Mouse (Mus musculus) frontal cortex, adult 2 months (tissue): ENCODE measurements at regions not wholly inside any gene's neighbourhood (a gene's known extent, or its start where the extent isn't known, plus 50 kb on each side); places are given as distances from the start of the nearest gene placed in this dataset.
"Not testable (repeated sequence)": the region's sequence is repeated elsewhere in the genome, so short reads cannot be mapped to it uniquely, and the experiment has no call there.

Source experiments
- DNase-seq, 2 experiments: peaks; one replicate each; pipeline ENCODE4 v3.0.0; 2022; ENCODE audit warnings: low spot score in 1 of 2; ENCODE audit errors: extremely low spot score in 1 of 2

GRCm38 (mm10) chr16:9011691-9012090, 181.8 kb downstream of the 1810013L24Rik start:
- DNase-seq, result no peak

- no peak for DNase-seq
Measured at GRCm38 (mm10) chr16:9016040-9016761, 186.3 kb downstream of the 1810013L24Rik start.

- DNase-seq, result no peak
Measured at GRCm38 (mm10) chr16:9016762-9017086, 186.8 kb downstream of the 1810013L24Rik start.

- DNase-seq, result peak; percentile 36 to 71
Measured at GRCm38 (mm10) chr16:9030717-9031116, 200.8 kb downstream of the 1810013L24Rik start.

GRCm38 (mm10) chr16:9043271-9043670, 213.4 kb downstream of the 1810013L24Rik start:
- DNase-seq, result no peak

GRCm38 (mm10) chr16:9046864-9047263, 217.0 kb downstream of the 1810013L24Rik start:
- no peak for DNase-seq

- no peak for DNase-seq
Measured at GRCm38 (mm10) chr16:9054415-9054814, 224.5 kb downstream of the 1810013L24Rik start.

GRCm38 (mm10) chr16:9056430-9056829, 226.5 kb downstream of the 1810013L24Rik start:
- peak; percentile 14 to 48 for DNase-seq

GRCm38 (mm10) chr16:9071526-9071925, 241.6 kb downstream of the 1810013L24Rik start:
- DNase-seq, result no peak

- not testable (repeated sequence) for DNase-seq
Measured at GRCm38 (mm10) chr16:9071956-9072355, 242.1 kb downstream of the 1810013L24Rik start.

- DNase-seq, result peak in 1 of 2 experiments; percentile 23
Measured at GRCm38 (mm10) chr16:9074295-9074694, 244.4 kb downstream of the 1810013L24Rik start.

GRCm38 (mm10) chr16:9077451-9077850, 247.6 kb downstream of the 1810013L24Rik start:
- DNase-seq, result no peak

- no peak for DNase-seq
Measured at GRCm38 (mm10) chr16:9078405-9078942, 248.6 kb downstream of the 1810013L24Rik start.

- no peak for DNase-seq
Measured at GRCm38 (mm10) chr16:9083040-9083439, 253.1 kb downstream of the 1810013L24Rik start.

- no peak for DNase-seq
Measured at GRCm38 (mm10) chr16:9083740-9084139, 253.8 kb downstream of the 1810013L24Rik start.

GRCm38 (mm10) chr16:9084581-9084980, 254.7 kb downstream of the 1810013L24Rik start:
- no peak for DNase-seq

- DNase-seq, result no peak
Measured at GRCm38 (mm10) chr16:9085133-9085532, 255.2 kb downstream of the 1810013L24Rik start.

GRCm38 (mm10) chr16:9085977-9086376, 256.1 kb downstream of the 1810013L24Rik start:
- DNase-seq, result no peak

- DNase-seq, result no peak
Measured at GRCm38 (mm10) chr16:9091790-9092189, 261.9 kb downstream of the 1810013L24Rik start.

GRCm38 (mm10) chr16:9092191-9092848, 262.4 kb downstream of the 1810013L24Rik start:
- DNase-seq, result no peak

GRCm38 (mm10) chr16:9093593-9093992, 263.7 kb downstream of the 1810013L24Rik start:
- no peak for DNase-seq

GRCm38 (mm10) chr16:9094201-9094600, 264.3 kb downstream of the 1810013L24Rik start:
- no peak for DNase-seq
